Mouse (Mus musculus) bone marrow, adult 2 months (tissue): ENCODE measurements around the gene Rab3c. TPM values are rescaled to one million over a fixed set of nuclear protein-coding genes. Genes with fewer than 3 reads are reported as not detected.

Source experiments
- H3K27ac ChIP-seq: fragments of 200-500 bp; 2 replicates; pipeline ENCODE4 v1.5.1; 2012; ENCODE audit warnings: low read depth, mild to moderate bottlenecking, control low read depth, inconsistent platforms, low read length; ENCODE audit not compliant: control insufficient read depth, poor library complexity, insufficient read depth
- H3K4me1 ChIP-seq: fragments of 200-500 bp; 2 replicates; pipeline ENCODE4 v1.6.1; 2011; ENCODE audit warnings: low read length; ENCODE audit not compliant: control insufficient read depth, insufficient read depth
- H3K4me3 ChIP-seq: fragments of 200-500 bp; replicated peaks from 2 replicates; pipeline ENCODE3; 2011; ENCODE audit warnings: mild to moderate bottlenecking, low read depth, low read length, control low read depth; ENCODE audit not compliant: control insufficient read depth
- CTCF ChIP-seq: fragments of 200-500 bp; IDR thresholded peaks from 2 replicates; pipeline ENCODE4 v1.5.1; 2011; ENCODE audit warnings: low read length, control low read depth; ENCODE audit not compliant: control insufficient read depth, insufficient read depth
- POLR2A ChIP-seq: fragments of 200-500 bp; IDR thresholded peaks from 2 replicates; pipeline ENCODE4 v1.6.1; 2011; ENCODE audit warnings: low read depth, mild to moderate bottlenecking, control low read depth, low read length, borderline replicate concordance; ENCODE audit not compliant: control insufficient read depth
- WGBS: fragments of 180-500 bp; shearing (Covaris S2); methylation state at CpG from one replicate; pipeline ENCODE4 v1.1.7; 2018; 5-methylcytosine and 5-hydroxymethylcytosine counted together
- polyA plus RNA-seq: library from polyadenylated mRNA; stranded (reverse); fragments of >200 nt; gene quantifications from 2 replicates; pipeline ENCODE4 v1.2.4, GENCODE M21; 2011; ENCODE audit warnings: low replicate concordance; ENCODE audit not compliant: missing spikeins, insufficient read depth, insufficient read length

Gene Rab3c
- polyA plus RNA-seq, 1 experiment, result 1.7 TPM

DNA sequence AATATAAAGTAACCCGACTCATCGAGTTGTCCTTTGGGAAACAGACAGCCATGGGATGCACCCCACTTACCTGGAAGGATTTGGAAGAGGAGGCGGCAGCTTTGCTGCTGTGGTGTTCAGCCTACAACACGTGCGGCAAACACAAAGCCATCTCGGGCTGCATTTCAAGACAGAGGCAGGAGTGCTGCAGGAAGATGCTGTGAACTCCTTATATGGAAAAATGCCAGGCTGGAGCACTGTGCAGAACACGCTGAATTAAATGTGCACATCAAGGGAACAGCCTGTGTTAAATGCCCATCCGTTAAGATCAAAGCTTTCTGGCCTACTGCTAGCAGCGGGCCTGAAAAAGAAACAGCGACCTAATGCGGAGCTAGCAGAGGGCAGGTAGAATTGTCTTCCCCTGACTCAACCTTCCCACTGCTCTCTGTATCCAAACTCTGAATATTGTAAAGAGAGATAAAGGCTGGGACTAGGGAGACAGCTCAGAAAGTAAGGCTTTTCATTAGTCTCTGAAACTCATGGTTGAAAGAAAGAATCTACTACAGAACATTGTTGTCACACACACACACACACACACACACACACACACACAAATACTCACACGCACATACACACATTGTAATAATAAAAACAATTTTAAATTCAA is 153.1 kb downstream of the Rab3c start:
- no peak overlapping the region for H3K27ac ChIP-seq
- no peak for TF ChIP-seq POLR2A
- TF ChIP-seq CTCF, result no peak
- no peak overlapping the region for H3K4me3 ChIP-seq
- no peaks in the 10 kb centered on the region for H3K4me1 ChIP-seq
- WGBS, result 86% methylated on average over 12 of the region's 12 CpGs

DNA sequence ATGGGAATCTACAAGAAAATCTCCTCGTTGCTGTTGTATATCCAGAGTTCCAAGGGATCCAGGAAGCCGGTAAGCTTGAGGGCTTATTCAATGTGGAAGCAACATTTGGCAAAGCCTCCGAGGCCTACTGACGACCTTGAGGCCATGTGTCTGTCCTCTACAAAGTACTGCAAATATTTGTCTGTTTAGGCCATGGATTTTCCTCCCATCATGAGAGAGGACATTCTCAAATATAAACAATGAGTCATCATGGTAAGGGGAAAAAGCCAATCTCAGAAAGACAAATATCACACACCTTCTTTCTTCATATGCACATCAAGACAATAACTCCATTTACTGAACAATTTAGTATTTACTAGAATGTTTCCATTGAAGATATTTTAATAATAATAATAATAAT is 158.0 kb downstream of the Rab3c start:
- no peak for TF ChIP-seq CTCF
- no peak for TF ChIP-seq POLR2A
- Histone ChIP-seq H3K27ac (no peak overlapping the region), H3K4me1 (no peaks in the 10 kb centered on the region), H3K4me3 (no peak overlapping the region)
- 80% methylated on average over 4 of the region's 4 CpGs for WGBS

DNA sequence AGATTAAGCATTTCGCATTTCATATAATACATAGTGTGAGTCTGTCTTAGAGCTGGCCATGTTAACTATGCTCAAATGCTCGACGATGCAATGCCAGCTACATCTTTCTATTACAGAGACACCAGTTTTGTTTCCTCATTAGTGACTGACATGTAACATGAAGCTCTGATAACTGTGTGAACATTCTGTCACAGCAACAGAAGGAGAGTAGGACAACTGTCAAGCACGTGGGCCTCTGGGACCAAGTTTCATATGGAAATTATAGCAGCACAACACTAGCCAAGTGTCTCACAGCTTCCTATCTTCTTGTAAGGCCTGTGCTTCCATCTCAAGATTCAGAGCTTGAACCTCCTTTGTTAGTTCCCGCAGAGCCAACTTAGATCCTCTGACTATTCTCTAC is 163.9 kb downstream of the Rab3c start:
- TF ChIP-seq CTCF, result no peak
- TF ChIP-seq POLR2A, result no peak
- no peak overlapping the region for H3K4me3 ChIP-seq
- H3K4me1 ChIP-seq, result no peaks in the 10 kb centered on the region
- WGBS, result 81% methylated on average over 5 of the region's 5 CpGs
- no peak overlapping the region for H3K27ac ChIP-seq

DNA sequence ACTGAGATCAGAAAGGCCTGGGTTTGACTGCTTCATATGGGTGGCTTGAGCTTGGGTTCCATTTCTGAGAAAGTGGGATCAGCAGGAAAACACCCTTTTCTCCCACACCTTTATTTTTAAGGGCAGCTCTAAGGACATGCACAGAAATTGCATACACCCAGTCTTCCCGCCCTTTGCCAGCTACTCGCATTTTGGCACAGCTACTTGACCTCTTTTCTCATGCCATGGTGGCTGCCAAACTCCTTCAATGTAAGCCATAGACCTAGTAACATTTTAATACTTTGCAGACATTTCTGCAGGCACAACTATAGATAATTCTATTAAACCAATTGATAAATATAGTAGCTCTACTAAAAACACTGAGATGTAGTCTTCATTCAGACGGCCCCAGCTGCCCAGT is 164.5 kb downstream of the Rab3c start:
- no peak overlapping the region for H3K27ac ChIP-seq
- WGBS, result 78% methylated on average over 3 of the region's 3 CpGs
- no peaks in the 10 kb centered on the region for H3K4me1 ChIP-seq
- no peak for TF ChIP-seq CTCF
- TF ChIP-seq POLR2A, result no peak
- H3K4me3 ChIP-seq, result no peak overlapping the region

DNA sequence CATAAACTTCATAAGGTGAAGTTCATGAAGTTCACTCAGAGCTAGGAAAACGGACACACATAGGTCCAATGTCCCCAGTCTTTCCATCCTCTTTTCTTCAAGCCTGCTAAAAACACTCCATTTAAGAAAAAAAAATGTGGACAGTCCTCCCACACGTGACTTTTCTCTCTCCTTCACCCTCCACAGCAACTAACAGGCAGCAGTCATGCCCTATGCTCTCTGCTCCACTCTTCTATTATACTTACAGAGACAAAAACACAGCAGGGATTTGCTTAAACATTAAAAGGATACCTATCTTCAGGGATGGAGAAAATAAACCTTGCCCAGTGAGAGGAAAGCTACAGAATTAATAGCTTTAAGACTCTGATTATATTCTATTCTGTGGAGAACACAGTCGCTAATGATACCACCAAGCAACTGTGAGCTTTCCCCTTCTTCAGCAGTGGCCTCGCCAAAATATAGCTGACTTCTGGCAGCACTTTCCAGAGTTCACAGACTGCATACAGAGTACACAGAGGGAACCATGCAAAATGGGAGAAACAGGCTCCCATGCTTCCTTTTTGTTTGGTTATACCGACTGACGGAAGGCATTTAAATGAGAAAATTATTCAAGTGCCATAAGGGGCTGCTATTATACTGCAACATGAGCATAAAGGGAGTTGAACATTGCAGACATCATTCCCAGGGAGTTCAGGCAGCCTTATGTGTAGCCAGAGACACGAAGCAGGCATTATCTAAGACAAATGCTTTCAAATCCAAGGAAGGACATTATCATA is 165.7 kb downstream of the Rab3c start:
- no peak overlapping the region for H3K4me3 ChIP-seq
- H3K4me1 ChIP-seq, result no peaks in the 10 kb centered on the region
- WGBS, result 77% methylated on average over 7 of the region's 7 CpGs
- no peak for TF ChIP-seq CTCF
- no peak for TF ChIP-seq POLR2A
- no peak overlapping the region for H3K27ac ChIP-seq

DNA sequence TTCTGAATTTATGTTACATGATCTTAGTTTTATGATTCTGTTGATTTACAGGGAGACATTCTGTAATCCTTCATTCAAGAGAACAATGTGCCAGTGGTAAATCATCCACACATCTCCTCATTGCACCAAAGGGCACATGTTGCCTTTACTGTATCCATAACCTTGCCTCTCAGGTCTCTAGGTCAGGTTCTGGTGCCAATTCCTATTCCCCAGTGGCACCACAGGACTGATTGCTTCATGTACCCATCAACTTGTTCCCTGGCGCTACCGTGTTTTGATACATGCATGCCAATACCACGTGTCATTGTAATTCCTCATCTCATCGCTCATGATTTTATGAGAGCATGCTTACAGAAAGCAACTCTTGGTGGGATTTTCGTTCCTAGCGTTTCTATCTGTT is 167.1 kb downstream of the Rab3c start:
- H3K27ac ChIP-seq, result no peak overlapping the region
- no peak for TF ChIP-seq CTCF
- TF ChIP-seq POLR2A, result no peak
- H3K4me1 ChIP-seq, result no peaks in the 10 kb centered on the region
- 84% methylated on average over 6 of the region's 6 CpGs for WGBS
- H3K4me3 ChIP-seq, result no peak overlapping the region

DNA sequence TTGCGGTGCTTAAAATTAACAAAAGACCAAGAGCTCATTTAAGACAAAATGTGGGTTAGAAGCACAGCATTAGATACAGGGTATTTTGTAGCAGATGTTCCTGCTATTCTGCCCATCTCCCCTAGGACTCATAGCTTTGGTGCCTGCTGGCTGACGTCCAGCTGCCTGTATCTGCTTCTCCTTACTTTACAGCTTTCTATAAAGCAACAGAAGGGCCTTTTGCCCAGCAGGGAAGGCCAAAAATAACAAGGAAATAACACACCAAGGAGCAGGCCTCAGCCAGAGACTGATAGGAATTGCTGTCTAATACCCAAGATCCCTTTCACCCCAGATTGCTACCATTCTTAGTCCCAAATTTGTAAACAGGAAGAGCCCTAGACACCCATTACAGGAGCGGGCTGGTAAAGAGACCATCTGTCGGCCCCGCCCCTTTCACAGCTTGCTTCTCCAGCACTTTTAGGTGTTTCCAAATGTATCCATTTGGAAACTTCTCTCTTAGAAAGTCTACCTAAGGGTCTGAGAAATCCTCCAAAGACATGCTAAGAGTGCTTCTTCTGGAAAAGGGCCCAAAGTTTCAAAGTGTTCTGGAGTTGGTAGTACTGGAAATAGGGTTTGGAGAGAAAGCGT is 183.3 kb downstream of the Rab3c start:
- Histone ChIP-seq H3K4me1 (no peaks in the 10 kb centered on the region), H3K27ac (no peak overlapping the region), H3K4me3 (no peak overlapping the region)
- WGBS, result 91% methylated on average over 6 of the region's 6 CpGs
- TF ChIP-seq POLR2A, result no peak

DNA sequence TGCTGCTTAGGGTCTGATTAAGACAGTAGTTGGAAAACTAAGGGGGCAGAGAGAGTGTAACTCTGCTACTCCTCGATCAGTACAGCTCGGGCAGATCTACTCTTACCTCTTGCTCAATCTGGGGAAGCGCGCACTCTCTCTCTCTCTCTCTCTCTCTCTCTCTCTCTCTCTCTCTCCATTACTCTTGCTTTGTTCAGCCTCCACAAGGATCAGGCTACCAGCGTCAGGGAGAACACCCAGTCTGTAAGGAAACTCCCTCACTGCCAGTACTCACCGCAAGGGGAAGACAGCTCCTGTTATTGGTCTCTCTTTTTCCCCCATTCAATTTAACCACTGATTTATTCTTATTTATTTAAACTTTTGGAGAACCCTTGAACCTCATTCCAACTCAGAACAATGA is 185.8 kb downstream of the Rab3c start:
- H3K27ac ChIP-seq, result no peak overlapping the region
- H3K4me1 ChIP-seq, result no peaks in the 10 kb centered on the region
- TF ChIP-seq CTCF (no peak), POLR2A (no peak)
- 81% methylated on average over 6 of the region's 6 CpGs for whole genome bisulfite sequencing
- H3K4me3 ChIP-seq, result no peak overlapping the region
